Mouse (Mus musculus): ENCODE results near the gene Atxn7l2. TPM values are rescaled to one million over a fixed set of nuclear protein-coding genes. Genes with fewer than 3 reads are reported as not detected.

Gene Atxn7l2
- total and polyA plus RNA-seq, 3 experiments = 5.6 to 14.6 TPM; not detected in 1

DNA sequence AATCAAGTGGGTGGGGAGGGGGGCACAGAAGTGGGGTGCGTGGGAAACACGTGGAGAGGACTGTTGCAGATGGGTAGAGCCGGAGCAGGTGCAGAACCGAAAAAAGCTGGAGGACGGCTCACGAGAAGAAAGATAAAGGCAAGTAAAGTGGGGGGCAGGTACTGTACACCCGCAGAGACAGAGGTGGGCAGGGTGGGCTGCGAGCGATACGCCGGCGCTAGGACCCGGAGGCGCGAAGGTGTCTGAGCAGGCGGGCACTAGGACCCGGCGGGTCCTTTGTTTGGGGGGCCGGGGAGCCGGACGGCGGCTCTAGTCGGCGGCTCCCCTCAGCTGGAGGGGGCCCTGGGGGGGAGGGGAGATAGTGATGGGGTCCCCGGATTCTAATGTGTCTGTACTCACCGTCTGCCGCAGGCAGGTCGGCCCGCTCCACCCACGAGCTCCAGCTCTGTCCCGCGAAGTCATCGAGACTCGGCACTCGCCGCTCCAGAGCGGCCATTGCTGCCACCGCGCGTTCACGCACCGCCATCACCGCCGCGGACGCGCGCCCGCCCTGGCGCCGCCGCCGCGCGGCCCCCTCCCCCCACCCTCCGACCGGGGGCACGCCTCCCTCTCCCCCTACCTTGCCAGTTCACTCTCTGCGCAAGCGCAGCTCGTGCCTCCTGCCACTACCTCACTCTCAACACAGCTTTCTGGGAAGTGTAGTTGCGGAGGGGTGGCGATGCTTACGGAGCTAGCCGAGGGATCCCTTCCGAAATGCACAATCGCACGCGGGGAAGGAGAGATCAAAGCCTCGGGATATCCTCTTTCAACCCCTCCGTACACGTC lies 576 bp downstream of the Atxn7l2 start:
- peaks cover 0 to 8% of the 10 kb centered on the region in 2 experiments; a peak in 2 of 4 replicates for H3K36me3 ChIP-seq (ENCODE audit: control insufficient read depth in 1 of 2, insufficient read depth in 2 of 2, low read length in 2 of 2)
- peak overlapping the region; percentile 78 to 93 for H3K4me3 ChIP-seq (ENCODE audit: control insufficient read depth in 1 of 2, insufficient read depth in 1 of 2, low read depth in 2 of 2, low read length in 2 of 2)
- peak; percentile 97 for DNase-seq (ENCODE audit: low read depth, low spot score)
- peak overlapping the region; percentile 78 for H3K27ac ChIP-seq (ENCODE audit: control insufficient read depth, low read depth, low read length)
- no peaks in the 10 kb centered on the region for H3K27me3 ChIP-seq (ENCODE audit: control insufficient read depth in 1 of 2, insufficient read depth in 2 of 2, low read length in 2 of 2)
- H3K9ac ChIP-seq (ENCODE audit: control insufficient read depth, low read depth, low read length, poor library complexity, severe bottlenecking) = peak overlapping the region; percentile 93
- no peaks in the 10 kb centered on the region for H3K9me3 ChIP-seq (replicated peaks; ENCODE audit: insufficient read depth, low read length)
- H3K4me1 ChIP-seq (ENCODE audit: control insufficient read depth in 1 of 2, insufficient read depth in 2 of 2, low read length in 2 of 2) = peaks cover 2 to 9% of the 10 kb centered on the region in 2 experiments; a peak in 2 of 4 replicates
- peaks cover 8% of the 10 kb centered on the region for H3K79me2 ChIP-seq (ENCODE audit: control insufficient read depth, insufficient read depth, low read length, poor library complexity)
- TF ChIP-seq BHLHE40 (IDR thresholded peaks at IDR 0.05; ENCODE audit: borderline replicate concordance, low read depth, low read length) (no peak), TAL1 (IDR thresholded peaks at IDR 0.05; ENCODE audit: low read length) (no peak), SMC3 (IDR thresholded peaks at IDR 0.05; ENCODE audit: low read depth, low read length) (no peak), HCFC1 (IDR thresholded peaks at IDR 0.05; ENCODE audit: low read depth, low read length) (peak; percentile 89), MAX (IDR thresholded peaks at IDR 0.05; ENCODE audit: low read length) (peak; percentile 57; the same call in 1 of the 2 replicates), RCOR1 (IDR thresholded peaks at IDR 0.05; ENCODE audit: low read depth, low read length) (no peak), MYB (IDR thresholded peaks at IDR 0.05; ENCODE audit: low read depth, low read length) (no peak), JUND (IDR thresholded peaks at IDR 0.05; ENCODE audit: low read depth, low read length) (no peak), MXI1 (IDR thresholded peaks at IDR 0.05; ENCODE audit: low read depth, low read length) (peak; percentile 88), EP300 (IDR thresholded peaks at IDR 0.05; ENCODE audit: low read depth in 1 of 2, low read length in 2 of 2) (no peak), MYC (IDR thresholded peaks at IDR 0.05; ENCODE audit: low read depth, low read length) (peak; percentile 91), E2F4 (IDR thresholded peaks at IDR 0.05; ENCODE audit: borderline replicate concordance, low read depth, low read length) (no peak; the same call in 1 of the 2 replicates), ETS1 (IDR thresholded peaks at IDR 0.05; ENCODE audit: low read depth, low read length) (no peak; the same call in 1 of the 2 replicates), POLR2AphosphoS2 (IDR thresholded peaks at IDR 0.05; ENCODE audit: low read length) (no peak), KAT2A (conservative IDR thresholded peaks at IDR 0.05; ENCODE audit: low read depth, low read length) (peak; percentile 66; the same call in 1 of the 2 replicates), ZMIZ1 (IDR thresholded peaks at IDR 0.05; ENCODE audit: low read depth, low read length) (peak; percentile 16), GATA1 (IDR thresholded peaks at IDR 0.05; ENCODE audit: low read depth, low read length) (no peak), MAFK (IDR thresholded peaks at IDR 0.05; ENCODE audit: borderline replicate concordance, low read depth, low read length) (no peak), USF1 (IDR thresholded peaks at IDR 0.05; ENCODE audit: low read depth, low read length) (0 out of 2 replicates have a peak, but pooled peaks have one; percentile 13), CHD2 (IDR thresholded peaks at IDR 0.05; ENCODE audit: low read length) (no peak), NRF1 (IDR thresholded peaks at IDR 0.05; ENCODE audit: insufficient read depth, low read depth, low read length, poor library complexity, severe bottlenecking) (peak; percentile 92), TBP (IDR thresholded peaks at IDR 0.05; ENCODE audit: low read depth, low read length) (peak; percentile 74), MAZ (IDR thresholded peaks at IDR 0.05; ENCODE audit: low read depth, low read length) (peak; percentile 93; the same call in 1 of the 2 replicates), MEF2A (IDR thresholded peaks at IDR 0.05; ENCODE audit: extremely low read depth, insufficient replicate concordance, low read depth, low read length, poor library complexity, severe bottlenecking) (no peak), ZNF384 (IDR thresholded peaks at IDR 0.05; ENCODE audit: low read depth, low read length) (no peak), ZC3H11A (IDR thresholded peaks at IDR 0.05; ENCODE audit: low read depth, low read length) (no peak), ELF1 (IDR thresholded peaks at IDR 0.05; ENCODE audit: low read depth, low read length) (peak; percentile 69), CHD1 (IDR thresholded peaks at IDR 0.05; ENCODE audit: low read depth, low read length) (no peak), SIN3A (IDR thresholded peaks at IDR 0.05; ENCODE audit: low read length) (peak; percentile 99), TCF12 (IDR thresholded peaks at IDR 0.05; ENCODE audit: low read depth, low read length) (peak; percentile 58), ZKSCAN1 (IDR thresholded peaks at IDR 0.05; ENCODE audit: low read depth, low read length) (no peak), POLR2A (IDR thresholded peaks at IDR 0.05; ENCODE audit: control insufficient read depth in 1 of 2, insufficient read depth in 1 of 2, low read depth in 1 of 2, low read length in 2 of 2, poor library complexity in 1 of 2) (peak; percentile 70 to 72), RAD21 (IDR thresholded peaks at IDR 0.05; ENCODE audit: low read depth, low read length) (no peak), GABPA (IDR thresholded peaks at IDR 0.05; ENCODE audit: low read depth, low read length) (no peak), CTCF (IDR thresholded peaks at IDR 0.05 in 2 of 3, conservative IDR thresholded peaks at IDR 0.05 in 1 of 3; ENCODE audit: control insufficient read depth in 1 of 3, insufficient read depth in 1 of 3, low read depth in 2 of 3, low read length in 3 of 3, poor library complexity in 1 of 3, severe bottlenecking in 1 of 3) (peak in 1 of 3 experiments; percentile 13; a peak in 1 of 6 replicates), UBTF (IDR thresholded peaks at IDR 0.05; ENCODE audit: borderline replicate concordance, insufficient read depth, low read depth, low read length) (no peak)

Measured in MEL (cell line).